Mouse (Mus musculus): Measurements from ENCODE around the gene Rdm1. TPM values are rescaled to one million over a fixed set of nuclear protein-coding genes. Genes with fewer than 3 reads are reported as not detected.
A peak's percentile ranks its signal among the peaks of the same experiment; 100 is the strongest.

Rdm1 gene
- polyA plus RNA-seq, 1 experiment from 2014 or later = 47.8 TPM

DNA sequence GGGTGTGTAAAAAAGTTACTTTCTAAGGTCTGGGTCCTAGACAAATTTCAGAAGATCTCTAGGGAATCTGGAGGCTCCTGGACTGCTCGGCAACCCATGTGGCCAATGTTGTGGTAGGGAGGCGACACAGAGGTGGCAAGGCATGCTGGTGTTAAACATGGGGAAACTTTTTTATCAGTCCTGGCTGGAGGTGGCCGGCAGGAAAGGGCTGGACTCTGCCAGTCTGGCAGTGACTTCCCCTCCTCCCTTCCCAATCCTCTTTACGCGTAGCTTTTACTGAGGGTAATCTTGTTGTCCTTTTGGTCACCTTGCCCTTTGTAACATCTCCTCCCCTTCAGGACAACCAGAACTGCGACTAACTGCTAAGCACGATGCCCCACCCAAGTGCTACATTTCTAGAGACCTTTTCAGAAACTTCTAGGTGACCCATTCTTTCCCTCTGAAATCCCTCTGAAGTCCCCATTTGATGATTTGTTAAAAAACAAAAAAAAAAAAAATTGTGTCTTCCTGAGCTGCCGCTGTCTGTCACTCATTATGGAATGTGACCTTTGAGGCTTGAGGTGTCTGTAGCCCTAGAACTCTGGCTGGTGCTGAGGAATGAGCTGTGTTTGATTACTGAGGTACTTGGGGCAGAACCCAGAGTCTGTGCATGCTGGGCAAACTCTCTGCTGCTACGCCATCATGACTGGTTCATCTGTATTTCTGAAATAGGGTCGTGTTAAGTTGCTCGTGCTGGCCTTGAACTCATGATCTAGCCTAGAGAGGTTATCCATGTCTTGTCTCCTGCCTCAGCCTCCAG, 36.4 kb downstream of the Rdm1 start:
- Histone ChIP-seq H3K9me3 (no peaks in the 10 kb centered on the region), H3K27me3 (peaks cover 9% of the 10 kb centered on the region; the same call in 1 of the 2 replicates), H3K4me2 (no peak overlapping the region), H3K36me3 (no peaks in the 10 kb centered on the region), H3K9ac (no peak overlapping the region), H3K4me1 (peaks cover 17% of the 10 kb centered on the region; the same call in 1 of the 2 replicates), H3K4me3 (no peak overlapping the region), H3K27ac (no peak overlapping the region)
- ATAC-seq (ENCODE audit: insufficient number of reproducible peaks, low FRiP score, low TSS enrichment, low read depth) = no peak
- 38% methylated on average over 11 of the region's 11 CpGs for WGBS

DNA sequence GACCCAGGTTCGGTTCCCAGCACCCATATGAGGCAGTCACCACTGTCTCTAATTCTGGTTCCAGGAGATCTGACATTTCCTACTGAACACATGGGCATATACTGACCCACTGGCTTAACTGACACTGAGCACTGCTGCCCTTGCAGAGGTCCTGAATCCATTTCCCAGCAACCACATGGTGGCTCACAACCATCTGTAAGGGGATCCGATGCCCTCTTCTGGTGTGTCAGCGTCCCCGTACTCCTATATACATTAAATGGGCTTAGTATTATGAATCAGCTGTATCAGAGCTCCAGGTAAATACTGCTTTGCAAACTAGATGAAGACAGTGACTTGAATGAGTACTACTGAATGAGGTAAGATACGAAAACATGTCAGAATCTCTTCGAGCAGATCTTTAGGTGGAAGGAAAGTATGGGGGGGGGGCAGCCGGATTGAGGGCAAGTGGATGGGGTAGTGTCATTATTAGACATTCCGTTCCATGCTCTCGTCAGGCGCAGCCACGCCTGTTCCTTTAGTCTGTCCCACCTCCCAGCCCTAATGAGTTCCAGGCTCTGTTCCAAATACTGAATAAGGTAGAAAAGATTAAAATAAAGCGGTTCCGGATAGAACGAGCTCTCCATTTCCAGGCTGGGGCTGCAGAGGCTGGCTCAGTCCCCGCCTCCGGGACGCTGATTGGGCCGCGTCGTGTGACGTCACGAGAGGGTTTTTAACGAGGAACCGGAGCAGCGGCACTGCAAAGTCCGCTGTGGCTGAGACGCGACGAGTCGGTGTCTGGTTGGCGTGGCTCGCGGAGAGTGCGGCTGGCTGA, 38.0 kb downstream of the Rdm1 start, which contains the start of gene Arl4d:
TSS of gene Arl4d (plus strand) at position 717 of the 811 bp plus-strand sequence.
- WGBS = 7% methylated on average over 34 of the region's 34 CpGs
- peaks cover 17% of the 10 kb centered on the region; the same call in 1 of the 2 replicates for H3K4me1 ChIP-seq
- peaks cover 9% of the 10 kb centered on the region; the same call in 1 of the 2 replicates for H3K27me3 ChIP-seq
- H3K36me3 ChIP-seq = no peaks in the 10 kb centered on the region
- peak within 1 kb of the TSS; percentile 93 for H3K4me2 ChIP-seq
- peak within 1 kb of the TSS; percentile 82 for H3K27ac ChIP-seq
- H3K4me3 ChIP-seq = peak within 1 kb of the TSS; percentile 59
- peak within 1 kb of the TSS; percentile 35; the same call in 1 of the 2 replicates for H3K9ac ChIP-seq
- H3K9me3 ChIP-seq = no peaks in the 10 kb centered on the region
- peak; percentile 80 for ATAC-seq (ENCODE audit: insufficient number of reproducible peaks, low FRiP score, low TSS enrichment, low read depth)

DNA sequence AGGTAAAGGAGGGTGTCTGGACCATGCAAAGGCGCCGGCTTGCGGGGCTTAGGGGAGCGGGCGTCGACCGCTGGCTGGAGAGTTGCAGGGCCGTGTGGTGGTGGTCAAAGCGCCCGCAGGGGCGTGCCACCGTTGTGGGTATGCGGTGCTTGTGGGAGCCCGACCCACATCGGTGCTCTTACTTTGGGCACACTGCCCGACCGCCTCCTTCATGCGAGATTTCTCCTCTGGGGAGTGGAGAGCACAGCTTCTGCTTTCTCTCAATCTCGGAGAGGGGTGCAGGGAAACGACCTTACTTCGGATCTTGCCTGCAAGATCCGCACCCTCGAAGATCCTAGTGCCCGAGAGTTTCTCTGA, 38.6 kb downstream of the Rdm1 start:
- no peaks in the 10 kb centered on the region for H3K9me3 ChIP-seq
- H3K36me3 ChIP-seq = no peaks in the 10 kb centered on the region
- no peak; the same call in 1 of the 2 replicates for ATAC-seq (ENCODE audit: insufficient number of reproducible peaks, low FRiP score, low TSS enrichment, low read depth)
- under 1% methylated on average over 24 of the region's 24 CpGs for WGBS
- peak overlapping the region; percentile 82 for H3K27ac ChIP-seq
- peak overlapping the region; percentile 59 for H3K4me3 ChIP-seq
- peaks cover 17% of the 10 kb centered on the region; the same call in 1 of the 2 replicates for H3K4me1 ChIP-seq
- H3K27me3 ChIP-seq = peaks cover 9% of the 10 kb centered on the region; the same call in 1 of the 2 replicates
- H3K9ac ChIP-seq = peak overlapping the region; percentile 35; the same call in 1 of the 2 replicates
- peak overlapping the region; percentile 93 for H3K4me2 ChIP-seq

DNA sequence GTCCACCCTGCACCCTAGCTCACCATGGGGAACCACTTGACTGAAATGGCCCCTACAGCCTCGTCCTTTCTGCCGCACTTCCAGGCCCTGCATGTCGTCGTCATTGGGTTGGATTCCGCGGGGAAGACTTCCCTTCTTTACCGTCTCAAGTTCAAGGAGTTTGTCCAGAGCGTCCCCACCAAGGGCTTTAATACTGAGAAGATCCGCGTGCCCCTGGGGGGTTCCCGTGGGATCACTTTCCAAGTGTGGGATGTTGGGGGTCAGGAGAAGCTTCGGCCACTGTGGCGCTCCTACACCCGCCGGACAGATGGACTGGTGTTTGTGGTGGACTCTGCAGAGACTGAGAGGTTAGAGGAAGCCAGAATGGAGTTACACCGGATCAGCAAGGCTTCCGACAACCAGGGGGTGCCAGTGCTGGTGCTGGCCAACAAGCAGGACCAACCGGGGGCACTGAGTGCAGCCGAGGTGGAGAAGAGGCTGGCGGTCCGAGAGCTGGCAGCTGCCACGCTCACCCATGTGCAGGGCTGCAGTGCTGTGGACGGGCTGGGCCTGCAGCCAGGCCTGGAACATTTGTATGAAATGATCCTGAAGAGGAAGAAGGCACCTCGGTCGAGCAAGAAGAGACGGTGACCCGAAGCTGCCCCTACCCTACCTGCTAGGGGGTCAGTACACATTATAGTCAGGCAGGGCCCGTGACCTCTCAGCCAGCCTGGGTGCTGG, 39.8 kb downstream of the Rdm1 start:
- 74% methylated on average over 28 of the region's 28 CpGs for WGBS
- Histone ChIP-seq H3K4me1 (peaks cover 17% of the 10 kb centered on the region; the same call in 1 of the 2 replicates), H3K27me3 (peaks cover 9% of the 10 kb centered on the region; the same call in 1 of the 2 replicates), H3K4me3 (no peak overlapping the region), H3K9ac (no peak overlapping the region), H3K4me2 (no peak overlapping the region), H3K27ac (no peak overlapping the region), H3K36me3 (no peaks in the 10 kb centered on the region), H3K9me3 (no peaks in the 10 kb centered on the region)
- no peak for ATAC-seq (ENCODE audit: insufficient number of reproducible peaks, low FRiP score, low TSS enrichment, low read depth)

DNA sequence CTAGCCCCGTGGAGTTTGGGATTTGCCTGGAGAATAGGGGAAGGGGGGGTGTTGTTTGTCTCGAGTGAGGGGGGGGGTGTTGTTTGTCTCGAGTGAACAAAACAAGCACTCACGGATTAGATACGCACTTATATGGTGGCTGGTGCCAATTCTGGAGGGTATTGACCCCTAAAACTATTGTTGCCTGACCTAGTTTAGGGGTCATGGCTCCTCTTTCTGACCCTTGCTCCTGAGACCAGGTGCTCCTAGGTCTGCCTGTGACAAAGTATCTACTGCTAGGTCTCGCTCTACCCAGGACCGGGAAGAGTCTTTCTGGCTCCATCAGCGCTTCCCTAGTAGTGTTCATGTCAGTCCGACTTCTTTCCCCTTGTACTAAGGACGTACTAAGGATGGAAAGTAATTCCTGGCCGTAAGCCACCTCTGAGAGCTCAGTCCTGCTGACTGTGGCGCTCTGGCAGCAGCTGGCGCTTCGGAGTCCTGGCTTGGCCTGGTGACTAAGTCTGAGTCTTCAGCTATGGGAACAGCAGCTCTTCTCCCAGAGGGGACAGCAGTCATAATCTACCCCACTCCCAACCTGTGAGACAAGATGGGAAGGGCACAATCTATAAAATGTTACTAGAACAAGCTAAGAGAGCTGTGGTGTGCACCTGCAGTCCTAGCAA, 41.0 kb downstream of the Rdm1 start:
- WGBS = 72% methylated on average over 14 of the region's 14 CpGs
- no peak overlapping the region for H3K27ac ChIP-seq
- ATAC-seq (ENCODE audit: insufficient number of reproducible peaks, low FRiP score, low TSS enrichment, low read depth) = no peak
- no peaks in the 10 kb centered on the region for H3K36me3 ChIP-seq
- no peak overlapping the region for H3K9ac ChIP-seq
- H3K9me3 ChIP-seq = no peaks in the 10 kb centered on the region
- peaks cover 9% of the 10 kb centered on the region; the same call in 1 of the 2 replicates for H3K27me3 ChIP-seq
- peaks cover 17% of the 10 kb centered on the region; the same call in 1 of the 2 replicates for H3K4me1 ChIP-seq
- no peak overlapping the region for H3K4me3 ChIP-seq
- H3K4me2 ChIP-seq = no peak overlapping the region

DNA sequence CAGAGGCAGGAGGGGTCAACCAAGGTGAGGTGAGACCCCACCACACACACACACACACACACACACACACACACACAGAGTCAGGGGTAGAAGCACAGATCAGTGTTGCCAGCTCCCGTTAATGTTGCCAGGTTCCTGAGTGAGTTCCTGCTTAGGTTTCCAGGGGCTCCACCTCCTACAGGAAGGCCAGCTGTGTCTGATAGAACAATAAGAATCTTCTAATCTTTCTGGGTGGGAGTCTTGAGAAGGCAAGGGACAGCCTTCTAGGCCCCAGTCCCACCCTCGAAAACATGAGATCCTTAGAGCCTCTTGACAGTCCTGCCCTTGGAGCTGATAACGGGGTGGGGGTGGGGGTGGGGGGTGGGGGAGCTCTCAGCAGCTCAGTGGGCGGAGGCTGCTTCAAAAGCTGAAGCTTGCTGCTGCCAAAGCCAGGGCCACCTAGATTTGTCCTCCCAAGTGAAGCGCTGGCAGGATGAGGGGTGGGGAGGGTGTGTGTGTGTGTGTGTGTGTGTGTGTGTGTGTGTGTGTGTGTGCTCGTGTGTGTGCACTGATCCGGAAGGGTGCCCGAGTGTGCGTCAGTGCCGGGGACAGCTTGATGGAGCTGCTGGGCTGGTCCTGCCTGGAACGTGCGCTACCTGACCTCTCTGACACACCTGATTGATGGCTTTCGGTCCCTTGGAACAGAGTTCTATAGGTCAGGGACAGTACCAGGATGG, 41.7 kb downstream of the Rdm1 start:
- Histone ChIP-seq H3K4me3 (no peak overlapping the region), H3K36me3 (no peaks in the 10 kb centered on the region), H3K9ac (no peak overlapping the region), H3K4me1 (peaks cover 17% of the 10 kb centered on the region; the same call in 1 of the 2 replicates), H3K9me3 (no peaks in the 10 kb centered on the region), H3K27ac (no peak overlapping the region), H3K27me3 (peaks cover 9% of the 10 kb centered on the region; the same call in 1 of the 2 replicates), H3K4me2 (no peak overlapping the region)
- 33% methylated on average over 13 of the region's 13 CpGs for whole genome bisulfite sequencing
- no peak for ATAC-seq (ENCODE audit: insufficient number of reproducible peaks, low FRiP score, low TSS enrichment, low read depth)

DNA sequence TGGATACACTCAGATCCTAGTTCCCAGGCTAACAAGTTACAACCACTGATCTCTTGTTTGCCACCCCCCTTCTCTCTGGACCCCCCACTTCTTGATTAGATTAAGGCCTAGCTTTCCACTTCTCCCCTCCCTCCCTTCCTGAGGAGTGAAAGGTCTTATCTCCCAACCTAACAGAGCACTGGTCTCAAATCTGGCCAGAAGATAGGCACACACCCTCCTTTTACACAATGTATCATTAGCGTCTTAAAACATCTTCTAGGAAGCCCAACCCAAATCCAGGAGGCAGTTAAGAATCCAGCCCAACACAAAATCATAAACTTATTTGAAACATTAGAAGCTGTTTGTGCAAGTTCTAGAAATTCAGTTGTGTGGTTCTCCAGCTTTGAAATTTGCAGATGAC, 43.3 kb downstream of the Rdm1 start:
- no peak for ATAC-seq (ENCODE audit: insufficient number of reproducible peaks, low FRiP score, low TSS enrichment, low read depth)
- Histone ChIP-seq H3K36me3 (no peaks in the 10 kb centered on the region), H3K4me2 (no peak overlapping the region), H3K9ac (no peak overlapping the region), H3K27ac (no peak overlapping the region), H3K4me3 (no peak overlapping the region), H3K9me3 (no peaks in the 10 kb centered on the region), H3K27me3 (peaks cover 9% of the 10 kb centered on the region; the same call in 1 of the 2 replicates), H3K4me1 (peaks cover 17% of the 10 kb centered on the region; the same call in 1 of the 2 replicates)
- WGBS = 46% methylated on average over 1 of the region's 1 CpGs

DNA sequence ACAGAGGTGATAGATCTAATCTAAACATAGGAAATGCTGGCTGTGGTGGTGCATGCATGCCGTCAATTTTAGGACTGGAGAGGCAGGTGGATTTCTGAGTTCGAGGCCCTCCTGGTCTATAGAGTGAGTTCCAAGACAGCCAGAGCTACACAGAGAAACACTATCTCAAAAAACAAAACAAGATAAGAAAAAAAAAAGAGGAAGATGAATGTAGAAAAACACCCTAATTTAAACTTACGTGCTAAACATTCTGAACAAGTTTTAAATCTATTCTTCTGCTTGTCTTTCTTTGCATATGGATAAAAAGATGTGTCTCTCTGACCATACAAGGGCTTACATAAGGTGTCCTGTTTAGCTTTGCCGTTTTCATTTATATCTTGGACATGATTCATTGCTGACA, 44.3 kb downstream of the Rdm1 start:
- Histone ChIP-seq H3K9me3 (no peaks in the 10 kb centered on the region), H3K4me2 (no peak overlapping the region), H3K36me3 (no peaks in the 10 kb centered on the region), H3K27ac (no peak overlapping the region), H3K9ac (no peak overlapping the region), H3K27me3 (peaks cover 9% of the 10 kb centered on the region; the same call in 1 of the 2 replicates), H3K4me3 (no peak overlapping the region), H3K4me1 (peaks cover 12% of the 10 kb centered on the region; the same call in 1 of the 2 replicates)
- WGBS = 84% methylated on average over 4 of the region's 4 CpGs
- no peak for ATAC-seq (ENCODE audit: insufficient number of reproducible peaks, low FRiP score, low TSS enrichment, low read depth)

DNA sequence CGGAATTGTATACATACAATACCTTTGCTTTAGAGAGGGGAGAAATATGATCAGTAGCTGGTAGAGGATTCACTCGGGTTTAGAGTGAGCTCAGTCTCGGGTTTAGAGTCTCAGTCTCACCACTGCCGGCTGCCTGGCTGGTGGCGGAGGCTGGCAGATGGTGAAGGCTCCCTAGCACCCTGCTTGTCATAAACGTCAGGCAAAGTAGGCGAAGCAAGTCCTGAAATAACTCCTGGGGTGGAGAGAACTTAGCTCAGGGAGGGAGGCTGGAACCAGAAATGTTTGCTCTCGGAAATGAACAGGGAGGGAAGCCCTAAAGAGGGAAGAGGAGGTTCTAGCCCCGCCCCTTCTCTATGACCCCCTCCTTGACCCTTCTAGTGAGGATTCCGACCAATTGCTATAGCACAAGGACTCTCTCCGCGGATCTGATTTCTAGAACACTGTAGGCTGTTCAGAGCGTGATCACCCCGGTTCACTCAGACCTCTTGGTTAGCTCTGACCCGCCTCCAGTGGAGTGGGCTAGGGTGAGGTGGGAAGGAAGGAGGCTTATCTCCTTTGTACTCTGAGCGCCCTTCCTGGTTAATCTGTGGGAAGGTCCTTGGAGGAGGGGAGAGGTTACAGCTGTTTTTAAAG, 46.1 kb downstream of the Rdm1 start:
- no peak overlapping the region for H3K9ac ChIP-seq
- 31% methylated on average over 16 of the region's 16 CpGs for WGBS
- no peaks in the 10 kb centered on the region for H3K9me3 ChIP-seq

DNA sequence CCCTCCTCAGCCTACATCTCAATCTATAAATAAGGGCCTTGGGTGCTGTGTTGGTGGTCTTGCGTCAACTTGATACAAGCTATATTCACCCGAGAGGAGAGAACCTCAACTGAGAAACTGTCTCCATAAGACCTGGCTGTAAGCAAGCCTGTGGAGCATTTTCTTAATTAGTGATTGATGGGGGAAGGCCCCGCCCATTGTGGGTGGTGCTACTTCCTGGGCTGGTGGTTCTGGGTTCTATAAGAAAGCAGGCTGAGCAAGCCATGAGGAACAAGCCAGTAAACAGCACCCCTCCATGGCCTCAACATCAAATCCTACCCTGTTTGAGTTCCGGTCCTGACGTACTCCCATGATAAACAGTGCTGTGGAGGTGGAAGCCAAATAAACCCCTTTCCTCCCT, 47.1 kb downstream of the Rdm1 start:
- Histone ChIP-seq H3K9ac (no peak overlapping the region), H3K27ac (no peak overlapping the region), H3K4me2 (no peak overlapping the region), H3K36me3 (no peaks in the 10 kb centered on the region), H3K9me3 (no peaks in the 10 kb centered on the region), H3K27me3 (no peaks in the 10 kb centered on the region), H3K4me1 (no peaks in the 10 kb centered on the region), H3K4me3 (no peak overlapping the region)
- ATAC-seq (ENCODE audit: insufficient number of reproducible peaks, low FRiP score, low TSS enrichment, low read depth) = no peak
- WGBS = 86% methylated on average over 5 of the region's 5 CpGs

More for the DNA sequence above, 46.1 kb downstream of the Rdm1 start:
- Histone ChIP-seq H3K36me3 (no peaks in the 10 kb centered on the region), H3K27ac (no peak overlapping the region), H3K4me1 (peaks cover 4% of the 10 kb centered on the region; the same call in 1 of the 2 replicates), H3K4me2 (no peak overlapping the region), H3K4me3 (no peak overlapping the region), H3K27me3 (no peaks in the 10 kb centered on the region)
- no peak for ATAC-seq (ENCODE audit: insufficient number of reproducible peaks, low FRiP score, low TSS enrichment, low read depth)

All from limb, embryonic 15.5 days (tissue).